Mouse (Mus musculus) intestine, embryonic 16.5 days (tissue): ENCODE results near the gene Gm17657. TPM values are rescaled to one million over a fixed set of nuclear protein-coding genes. Genes with fewer than 3 reads are reported as not detected.

ENCODE experiments used
- ATAC-seq: fragments of 200-750 bp; cut with Nextera tagmentation; 2 replicates; pipeline ENCODE4 v1.8.0; 2017; ENCODE audit warnings: moderate TSS enrichment, moderate library complexity
- H3K27ac ChIP-seq: fragments of 300-500 bp; sonication (generic); 2 replicates; pipeline ENCODE4 v1.5.1; 2014; ENCODE audit warnings: mild to moderate bottlenecking, low read length
- H3K27me3 ChIP-seq: fragments of 300-500 bp; sonication (generic); replicated peaks from 2 replicates; pipeline ENCODE4 v1.6.1; 2014; ENCODE audit warnings: low read length, control low read depth, mixed read lengths; ENCODE audit not compliant: control insufficient read depth, insufficient read depth
- H3K36me3 ChIP-seq: fragments of 300-500 bp; sonication (generic); 2 replicates; pipeline ENCODE4 v1.6.1; 2014; ENCODE audit warnings: low read length, control low read depth; ENCODE audit not compliant: control insufficient read depth, insufficient read depth
- H3K4me1 ChIP-seq: fragments of 300-500 bp; sonication (generic); 2 replicates; pipeline ENCODE4 v1.6.1; 2014; ENCODE audit warnings: low read length, control low read depth, mixed read lengths; ENCODE audit not compliant: control insufficient read depth, insufficient read depth
- H3K4me2 ChIP-seq: fragments of 300-500 bp; sonication (generic); 2 replicates; pipeline ENCODE4 v1.6.1; 2014; ENCODE audit warnings: low read depth, low read length, control low read depth
- H3K4me3 ChIP-seq: fragments of 300-500 bp; sonication (generic); 2 replicates; pipeline ENCODE4 v1.5.1; 2014; ENCODE audit warnings: mild to moderate bottlenecking, low read length
- H3K9ac ChIP-seq: fragments of 300-500 bp; sonication (generic); 2 replicates; pipeline ENCODE4 v1.6.1; 2014; ENCODE audit warnings: low read depth, low read length
- H3K9me3 ChIP-seq: fragments of 300-500 bp; sonication (generic); 2 replicates; pipeline ENCODE4 v1.6.1; 2016; ENCODE audit warnings: low read length, control low read depth; ENCODE audit not compliant: control insufficient read depth
- WGBS: fragments of 180-500 bp; shearing (Covaris S2); extraction: QIAGEN DNeasy Blood & Tissue Kit; methylation state at CpG from one replicate; pipeline ENCODE4 v1.1.7; 2014; 5-methylcytosine and 5-hydroxymethylcytosine counted together
- polyA plus RNA-seq: library from polyadenylated mRNA; unstranded; fragments of >200 nt; fragmentation: Nextera tagmentation; extraction: Ambion mirVana; gene quantifications from 2 replicates; pipeline ENCODE4 v1.2.1, GENCODE M21; 2015

Gm17657 gene
- polyA plus RNA-seq, 1 experiment from 2014 or later, result not detected

GRCm38 (mm10) chr17:29584306-29584705 is 34.9 kb upstream of the Gm17657 start:
- Histone ChIP-seq H3K27ac (no peak overlapping the region), H3K4me1 (peaks cover 7% of the 10 kb centered on the region; the same call in 1 of the 2 replicates), H3K9ac (no peak overlapping the region), H3K4me2 (no peak overlapping the region), H3K36me3 (no peaks in the 10 kb centered on the region), H3K9me3 (no peaks in the 10 kb centered on the region), H3K27me3 (no peaks in the 10 kb centered on the region), H3K4me3 (no peak overlapping the region)
- ATAC-seq, result no peak
- WGBS, result 68% methylated on average over 5 of the region's 5 CpGs

GRCm38 (mm10) chr17:29583569-29583968 is 34.1 kb upstream of the Gm17657 start:
- Histone ChIP-seq H3K4me3 (no peak overlapping the region), H3K4me1 (peaks cover 7% of the 10 kb centered on the region; the same call in 1 of the 2 replicates), H3K27ac (no peak overlapping the region), H3K4me2 (no peak overlapping the region), H3K36me3 (no peaks in the 10 kb centered on the region), H3K9ac (no peak overlapping the region), H3K9me3 (no peaks in the 10 kb centered on the region), H3K27me3 (no peaks in the 10 kb centered on the region)
- no peak for ATAC-seq
- WGBS, result 89% methylated on average over 5 of the region's 5 CpGs

DNA sequence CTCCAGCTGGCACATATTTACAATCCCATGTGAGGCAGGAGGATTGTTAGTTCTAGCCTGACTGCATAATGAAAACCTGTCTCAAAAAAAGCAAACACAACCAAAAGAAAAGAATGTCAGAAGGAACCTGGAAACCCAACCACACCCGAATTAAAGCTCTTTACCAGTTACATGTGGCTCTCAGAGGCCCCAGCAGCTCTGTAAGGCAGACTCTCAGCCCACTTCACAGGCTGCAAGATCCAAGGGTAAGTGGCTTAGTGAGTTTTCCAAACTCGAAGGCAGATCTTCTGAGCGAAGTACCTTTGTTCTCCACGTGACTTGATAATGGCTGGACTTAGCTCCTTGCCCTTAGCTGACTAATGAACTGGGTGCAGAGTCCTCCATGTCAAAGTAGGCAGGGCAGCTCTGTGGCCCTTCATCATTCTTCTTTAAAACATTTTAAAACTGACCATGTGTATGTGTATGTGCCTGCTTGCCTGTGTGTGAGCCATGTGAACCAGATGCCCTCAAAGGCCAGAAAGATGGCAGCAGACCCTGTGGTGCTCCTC is 30.2 kb upstream of the Gm17657 start:
- Histone ChIP-seq H3K4me1 (peaks cover 7% of the 10 kb centered on the region; the same call in 1 of the 2 replicates), H3K27ac (peak overlapping the region; percentile 85), H3K36me3 (no peaks in the 10 kb centered on the region), H3K4me2 (0 out of 2 replicates have a peak overlapping the region, but pooled peaks have one; percentile 17), H3K4me3 (no peak overlapping the region), H3K9me3 (no peaks in the 10 kb centered on the region), H3K9ac (no peak overlapping the region), H3K27me3 (no peaks in the 10 kb centered on the region)
- WGBS, result 74% methylated on average over 4 of the region's 4 CpGs
- peak; percentile 93 for ATAC-seq

DNA sequence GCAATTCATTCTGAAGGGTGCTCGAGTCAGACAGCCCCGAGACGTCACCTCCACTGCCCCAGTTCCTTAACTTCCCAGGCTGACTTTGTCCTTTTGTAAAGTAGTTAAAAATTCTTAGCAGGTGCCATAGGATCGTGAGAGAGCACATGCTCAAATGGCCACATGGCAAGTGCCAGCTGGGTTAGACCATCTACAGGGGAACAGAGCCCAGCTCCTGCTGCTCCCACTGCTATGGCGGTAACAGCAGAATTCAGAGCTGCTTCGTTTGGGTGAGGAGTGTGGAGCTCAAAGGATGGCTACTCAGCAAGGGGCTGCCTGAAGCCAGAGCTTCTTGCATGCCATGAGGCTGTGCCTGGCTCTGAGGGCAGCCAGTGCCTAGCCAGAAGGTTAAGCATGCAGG is 20.4 kb upstream of the Gm17657 start:
- H3K4me1 ChIP-seq, result no peaks in the 10 kb centered on the region
- H3K4me2 ChIP-seq, result no peak overlapping the region
- no peak overlapping the region for H3K9ac ChIP-seq
- WGBS, result 86% methylated on average over 6 of the region's 6 CpGs
- no peak for ATAC-seq
- no peak overlapping the region for H3K27ac ChIP-seq
- H3K27me3 ChIP-seq, result no peaks in the 10 kb centered on the region
- H3K9me3 ChIP-seq, result 0 out of 2 replicates have a peak, but pooled peaks cover 4% of the 10 kb centered on the region
- peaks cover 26% of the 10 kb centered on the region for H3K36me3 ChIP-seq
- no peak overlapping the region for H3K4me3 ChIP-seq

- Histone ChIP-seq H3K4me1 (no peaks in the 10 kb centered on the region), H3K9ac (no peak overlapping the region), H3K4me2 (no peak overlapping the region), H3K27ac (no peak overlapping the region), H3K9me3 (0 out of 2 replicates have a peak, but pooled peaks cover 4% of the 10 kb centered on the region), H3K27me3 (no peaks in the 10 kb centered on the region), H3K4me3 (no peak overlapping the region), H3K36me3 (peaks cover 28% of the 10 kb centered on the region)
- 89% methylated on average over 15 of the region's 15 CpGs for WGBS
- no peak for ATAC-seq
Measured at GRCm38 (mm10) chr17:29568435-29568834, 19.0 kb upstream of the Gm17657 start.

DNA sequence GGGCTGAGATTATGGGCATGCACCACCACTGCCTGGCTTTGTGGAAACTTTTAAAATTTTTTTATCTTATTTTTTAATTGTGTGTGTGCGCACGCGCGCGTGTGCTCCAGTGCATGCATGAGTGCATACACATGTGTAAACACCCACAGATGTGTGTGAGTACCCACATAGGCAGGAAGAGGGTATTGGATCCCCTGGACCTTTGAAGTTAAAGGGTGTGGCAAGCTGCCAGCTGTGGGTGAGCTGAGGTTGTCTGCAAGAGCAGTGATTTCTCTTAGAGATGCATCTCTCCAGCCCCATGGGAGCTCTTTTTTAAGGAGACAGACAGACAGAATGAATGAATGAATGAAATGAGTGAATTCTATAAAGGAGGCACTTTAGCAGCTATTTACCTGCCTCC is 16.1 kb upstream of the Gm17657 start:
- Histone ChIP-seq H3K9me3 (0 out of 2 replicates have a peak, but pooled peaks cover 4% of the 10 kb centered on the region), H3K36me3 (peaks cover 20% of the 10 kb centered on the region), H3K4me1 (no peaks in the 10 kb centered on the region), H3K4me3 (no peak overlapping the region), H3K27me3 (no peaks in the 10 kb centered on the region), H3K9ac (no peak overlapping the region), H3K27ac (no peak overlapping the region), H3K4me2 (no peak overlapping the region)
- no peak for ATAC-seq
- WGBS, result 96% methylated on average over 5 of the region's 5 CpGs

GRCm38 (mm10) chr17:29558476-29558875 is 9.0 kb upstream of the Gm17657 start:
- ATAC-seq, result no peak
- no peaks in the 10 kb centered on the region for H3K27me3 ChIP-seq
- H3K27ac ChIP-seq, result no peak overlapping the region
- 0 out of 2 replicates have a peak, but pooled peaks cover 2% of the 10 kb centered on the region for H3K36me3 ChIP-seq
- H3K4me1 ChIP-seq, result peaks cover 21% of the 10 kb centered on the region
- no peak overlapping the region for H3K4me3 ChIP-seq
- H3K9me3 ChIP-seq, result no peaks in the 10 kb centered on the region
- H3K9ac ChIP-seq, result no peak overlapping the region
- 67% methylated on average over 5 of the region's 5 CpGs for WGBS
- H3K4me2 ChIP-seq, result no peak overlapping the region

DNA sequence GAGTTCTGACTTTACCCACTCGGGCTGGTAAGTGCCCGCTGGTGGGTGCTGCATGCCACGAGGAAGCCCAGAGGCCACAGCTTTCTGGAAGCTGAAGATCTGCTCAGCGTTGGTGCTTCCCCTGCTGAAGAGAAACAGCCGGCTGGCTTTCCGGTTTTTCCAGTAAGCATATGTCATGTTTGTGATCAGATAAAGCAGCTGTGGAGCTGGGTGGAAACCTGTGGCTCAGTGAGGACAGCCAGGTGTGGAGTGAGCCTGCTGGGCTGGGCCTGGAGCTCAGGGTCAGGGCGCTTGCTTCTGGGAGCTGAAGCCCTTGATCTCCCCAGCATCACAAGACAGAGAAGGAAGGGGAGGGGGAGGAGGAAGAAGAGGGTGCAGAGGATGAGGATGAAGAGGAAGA is 7.5 kb upstream of the Gm17657 start:
- 38% methylated on average over 7 of the region's 7 CpGs for WGBS
- Histone ChIP-seq H3K9ac (peak overlapping the region; percentile 54; the same call in 1 of the 2 replicates), H3K36me3 (0 out of 2 replicates have a peak, but pooled peaks cover 2% of the 10 kb centered on the region), H3K27ac (peak overlapping the region; percentile 72), H3K4me3 (no peak overlapping the region), H3K27me3 (no peaks in the 10 kb centered on the region), H3K4me1 (peaks cover 21% of the 10 kb centered on the region), H3K4me2 (no peak overlapping the region), H3K9me3 (no peaks in the 10 kb centered on the region)
- ATAC-seq, result peak; percentile 89

- Histone ChIP-seq H3K27ac (peak overlapping the region; percentile 72), H3K9ac (peak overlapping the region; percentile 54; the same call in 1 of the 2 replicates)
Measured at GRCm38 (mm10) chr17:29556456-29556855, 7.0 kb upstream of the Gm17657 start.

GRCm38 (mm10) chr17:29554176-29554575 is 4.7 kb upstream of the Gm17657 start:
- H3K27me3 ChIP-seq, result no peaks in the 10 kb centered on the region
- 0 out of 2 replicates have a peak, but pooled peaks cover 2% of the 10 kb centered on the region for H3K36me3 ChIP-seq
- no peak overlapping the region for H3K4me3 ChIP-seq
- peaks cover 37% of the 10 kb centered on the region for H3K4me1 ChIP-seq
- ATAC-seq, result no peak
- H3K27ac ChIP-seq, result no peak overlapping the region
- no peaks in the 10 kb centered on the region for H3K9me3 ChIP-seq
- no peak overlapping the region for H3K4me2 ChIP-seq
- no peak overlapping the region for H3K9ac ChIP-seq

More at GRCm38 (mm10) chr17:29556456-29556855, 7.0 kb upstream of the Gm17657 start:
- no peaks in the 10 kb centered on the region for H3K9me3 ChIP-seq
- 80% methylated on average over 10 of the region's 10 CpGs for WGBS
- ATAC-seq, result no peak
- H3K4me1 ChIP-seq, result peaks cover 23% of the 10 kb centered on the region
- H3K4me2 ChIP-seq, result no peak overlapping the region
- H3K27me3 ChIP-seq, result no peaks in the 10 kb centered on the region
- 0 out of 2 replicates have a peak, but pooled peaks cover 2% of the 10 kb centered on the region for H3K36me3 ChIP-seq
- H3K4me3 ChIP-seq, result no peak overlapping the region
